Mouse (Mus musculus) erythroid progenitor cell, adult 5-6 weeks (primary cell): ENCODE data around the gene Ghrhr. TPM values are rescaled to one million over a fixed set of nuclear protein-coding genes. Genes with fewer than 3 reads are reported as not detected.

ENCODE experiments used
- ATAC-seq: replicated peaks from 2 replicates; pipeline ENCODE4 v1.8.0; 2016; ENCODE audit warnings: moderate number of reproducible peaks, mild to moderate bottlenecking, moderate TSS enrichment, inconsistent platforms; ENCODE audit not compliant: poor library complexity, low FRiP score, severe bottlenecking
- total RNA-seq, 2 experiments: library from RNA; stranded (forward) in 1 of 2; stranded (reverse) in 1 of 2; fragments of 150-400 nt in 1 of 2; fragments of 186-747, 209-891 nt in 1 of 2; gene quantifications; 2 replicates each; pipeline versions ENCODE4 v1.2.3 to v1.2.4; 2015 to 2017; ENCODE audit warnings: low replicate concordance in 2 of 2

Gene Ghrhr
- total RNA-seq, 2 experiments from 2014 or later: 0.84 TPM; not detected in 1

DNA sequence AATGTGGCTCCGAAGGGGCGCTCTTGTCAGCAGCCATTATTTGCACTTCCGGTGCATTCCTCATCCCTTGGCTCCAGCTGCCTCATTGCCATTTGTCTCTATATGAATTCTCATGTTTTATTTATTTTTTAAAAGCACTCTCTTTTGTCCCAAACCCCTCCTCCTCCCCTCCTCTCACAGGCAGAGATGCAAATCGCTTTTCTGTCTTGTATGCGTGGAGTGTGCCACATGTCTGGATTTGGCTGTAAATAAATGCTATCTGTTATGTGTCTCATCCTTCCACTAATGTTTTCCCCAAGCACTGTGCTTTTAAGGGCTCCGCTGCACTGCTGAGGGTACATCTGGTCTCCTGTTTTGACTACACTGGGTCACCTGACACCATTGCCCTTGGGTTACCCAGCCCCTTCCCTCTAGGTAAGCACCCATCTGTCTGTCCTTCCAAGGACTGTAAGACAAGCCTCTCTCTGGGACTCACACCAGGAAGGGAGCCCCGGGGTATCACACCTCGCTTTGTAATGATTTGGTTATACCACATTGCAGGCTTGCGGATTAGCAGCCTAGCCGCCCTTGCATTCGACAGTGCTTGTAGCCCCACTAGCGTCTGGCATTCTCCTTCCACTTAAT lies 12.6 kb downstream of the Ghrhr start:
- no peak for ATAC-seq

DNA sequence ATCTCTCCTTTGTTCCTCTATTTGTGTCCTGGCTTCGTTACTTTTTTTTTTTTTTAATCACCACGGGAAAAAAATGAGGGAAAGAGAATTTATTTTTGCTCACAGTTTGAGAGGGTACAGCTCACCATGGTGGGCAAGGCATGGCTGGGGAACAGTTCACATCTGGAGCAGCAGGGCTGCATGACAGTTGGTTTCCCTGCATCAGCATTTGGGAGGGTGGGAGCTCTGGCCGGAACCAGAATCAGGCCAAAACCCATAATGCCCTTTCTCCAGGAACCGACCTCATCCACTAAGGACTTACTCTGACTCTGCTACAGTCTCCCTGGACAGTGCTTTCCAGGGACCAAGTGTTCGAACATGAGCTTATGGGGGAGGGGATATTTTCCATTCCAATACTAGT lies 13.2 kb downstream of the Ghrhr start:
- no peak for ATAC-seq

DNA sequence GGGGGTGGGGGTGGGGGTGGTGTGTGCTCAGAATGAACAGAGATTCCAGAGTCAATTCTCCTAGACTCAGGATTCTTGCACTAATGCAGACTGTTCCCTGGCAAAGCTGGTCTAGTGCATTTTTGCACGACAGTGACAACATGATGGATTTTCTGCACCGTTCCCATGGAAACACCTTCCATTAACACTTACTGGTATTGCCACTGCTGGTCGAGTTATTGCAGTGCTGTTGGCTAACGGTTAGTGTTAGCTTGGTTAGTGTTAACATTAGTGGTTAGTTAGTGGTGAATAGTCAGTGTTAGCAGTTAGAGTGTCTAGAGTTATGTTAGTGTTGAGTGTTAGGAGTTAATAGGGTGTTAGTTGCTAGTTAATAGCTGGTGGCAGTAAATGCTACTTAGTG lies 15.7 kb downstream of the Ghrhr start:
- no peak for ATAC-seq

DNA sequence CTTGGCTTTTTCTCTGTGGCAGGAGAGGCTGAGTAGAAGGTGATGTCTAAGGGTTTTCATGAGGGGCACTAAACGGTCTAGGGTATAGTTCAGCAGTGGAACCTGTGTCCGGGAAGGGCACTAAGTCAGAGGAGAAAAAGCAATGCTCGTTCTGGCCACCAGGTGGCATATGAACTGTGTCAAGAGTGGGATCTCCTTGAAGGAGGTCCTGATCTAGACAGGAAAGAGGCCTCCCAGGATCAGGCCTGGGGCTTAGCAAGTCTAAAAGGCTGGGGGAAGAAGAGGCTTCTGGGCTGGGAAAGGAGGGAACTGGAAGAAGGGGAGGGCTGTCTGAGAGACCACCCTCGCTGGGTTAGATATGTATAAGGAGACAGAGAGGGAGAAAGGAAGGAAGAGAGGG lies 16.4 kb downstream of the Ghrhr start:
- ATAC-seq: peak; percentile 82

DNA sequence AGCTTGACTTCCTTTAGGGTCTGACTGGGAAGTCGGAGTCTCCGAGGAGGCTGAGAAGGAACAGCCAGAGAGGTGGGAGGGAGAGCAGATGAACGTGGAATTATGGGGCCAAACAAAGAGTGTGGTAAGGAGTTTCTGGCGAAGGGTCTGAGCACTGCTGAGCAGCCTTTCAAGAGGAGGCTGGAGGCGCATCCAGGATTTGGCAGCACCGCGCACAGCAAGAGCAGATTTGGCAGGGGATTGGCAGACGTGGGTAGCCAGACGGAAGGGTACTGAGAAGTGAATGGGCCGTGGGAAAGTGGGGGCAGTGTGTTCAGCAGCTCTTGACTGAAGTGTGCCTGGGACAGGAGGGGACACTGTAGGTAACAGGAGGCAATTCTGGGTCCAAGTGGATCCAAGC lies 18.8 kb downstream of the Ghrhr start:
- ATAC-seq: no peak

DNA sequence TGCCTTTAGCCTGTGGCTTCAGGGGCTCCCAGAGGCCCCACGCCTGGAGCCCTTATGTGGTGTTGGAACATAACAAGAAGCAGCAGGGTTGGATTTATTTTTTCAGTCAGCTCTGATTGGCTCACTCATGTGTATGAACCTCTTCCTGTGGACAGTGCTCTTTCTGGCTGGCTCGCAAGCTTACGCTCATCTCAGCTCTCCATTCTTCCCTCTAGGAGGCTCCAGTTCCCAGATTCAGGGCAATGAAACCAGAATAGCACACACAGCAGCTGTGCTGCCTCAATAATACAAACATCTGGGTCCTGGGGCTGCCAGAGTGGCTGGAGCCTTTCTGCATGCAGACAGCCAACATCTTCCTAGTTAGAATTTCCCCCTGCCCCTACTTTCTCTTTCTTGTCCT lies 20.1 kb downstream of the Ghrhr start:
- ATAC-seq: no peak

DNA sequence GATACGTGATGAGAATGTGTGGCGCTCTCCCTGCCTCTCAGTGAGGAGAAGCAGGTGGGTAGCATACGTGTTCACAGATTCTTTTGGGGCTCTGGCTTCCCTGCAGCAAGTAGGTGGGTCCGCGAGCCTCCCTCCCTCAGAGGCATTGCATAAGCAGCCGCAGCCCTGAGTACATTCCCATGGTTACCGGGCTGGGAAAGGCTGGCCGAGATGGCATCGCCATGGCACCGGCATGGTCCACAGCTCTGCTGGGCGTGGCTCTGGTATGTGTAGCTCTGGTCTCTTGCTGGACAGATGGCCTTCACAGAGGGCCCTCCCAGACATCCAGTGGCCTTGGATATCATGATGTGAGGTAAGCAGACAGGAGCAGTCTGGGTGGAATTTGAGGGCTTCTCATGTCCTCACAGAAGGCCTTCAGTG lies 20.5 kb downstream of the Ghrhr start:
- no peak for ATAC-seq

DNA sequence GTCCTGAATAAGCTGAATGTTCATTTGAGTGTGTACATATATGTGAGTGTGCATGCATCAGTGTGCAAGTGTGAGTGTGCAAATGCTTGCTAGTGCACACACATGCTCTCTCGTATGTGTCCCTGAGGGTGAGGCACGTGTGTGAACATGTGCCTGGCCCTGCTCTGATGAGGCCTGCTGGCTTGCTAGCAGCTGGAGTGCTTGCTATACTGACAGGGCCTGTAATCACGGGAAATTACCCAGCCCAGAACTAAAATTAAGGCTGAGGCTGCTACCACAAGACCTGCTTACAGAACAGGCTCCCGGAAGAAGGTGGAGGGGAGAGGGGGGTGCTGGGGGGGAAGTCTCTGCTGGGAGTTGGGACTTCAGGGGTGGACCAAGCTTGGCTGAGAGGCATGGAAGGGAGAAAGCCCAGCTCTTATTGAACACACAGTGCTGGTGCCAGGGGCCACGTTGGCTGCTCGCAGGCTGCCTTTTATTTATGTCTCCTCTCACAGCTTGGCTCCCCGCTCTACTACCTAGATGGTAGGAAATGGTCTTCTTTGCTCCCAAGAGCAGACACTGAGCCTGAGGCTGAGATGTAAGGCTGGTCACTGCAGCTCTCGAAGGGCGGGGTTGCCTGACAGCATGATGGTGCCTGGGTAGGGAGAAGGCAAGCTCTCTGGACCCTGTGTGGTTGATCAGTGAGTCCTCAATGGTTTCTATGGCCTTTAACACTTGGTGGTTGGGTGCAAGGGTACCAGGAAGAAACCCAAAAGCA lies 23.0 kb downstream of the Ghrhr start:
- ATAC-seq: no peak

DNA sequence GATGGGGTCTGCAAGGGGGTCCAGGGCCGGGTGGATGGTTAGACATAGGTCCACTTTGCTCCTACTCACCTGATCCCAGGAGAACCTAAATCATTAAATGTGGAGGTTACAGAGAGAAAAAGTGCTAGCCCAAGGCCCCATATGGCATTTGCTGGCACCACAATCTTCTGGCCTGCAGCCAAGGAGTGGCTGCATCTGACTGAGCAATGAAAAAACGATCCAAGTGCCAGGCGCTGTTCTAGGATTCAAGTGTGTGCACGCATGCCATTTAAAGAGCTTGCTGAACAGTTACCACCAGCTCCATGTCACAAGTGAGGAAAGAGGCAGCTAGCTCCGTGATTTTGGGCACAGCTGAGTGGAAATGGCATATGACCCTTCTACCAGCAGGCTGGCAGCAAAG lies 23.8 kb downstream of the Ghrhr start:
- no peak for ATAC-seq

DNA sequence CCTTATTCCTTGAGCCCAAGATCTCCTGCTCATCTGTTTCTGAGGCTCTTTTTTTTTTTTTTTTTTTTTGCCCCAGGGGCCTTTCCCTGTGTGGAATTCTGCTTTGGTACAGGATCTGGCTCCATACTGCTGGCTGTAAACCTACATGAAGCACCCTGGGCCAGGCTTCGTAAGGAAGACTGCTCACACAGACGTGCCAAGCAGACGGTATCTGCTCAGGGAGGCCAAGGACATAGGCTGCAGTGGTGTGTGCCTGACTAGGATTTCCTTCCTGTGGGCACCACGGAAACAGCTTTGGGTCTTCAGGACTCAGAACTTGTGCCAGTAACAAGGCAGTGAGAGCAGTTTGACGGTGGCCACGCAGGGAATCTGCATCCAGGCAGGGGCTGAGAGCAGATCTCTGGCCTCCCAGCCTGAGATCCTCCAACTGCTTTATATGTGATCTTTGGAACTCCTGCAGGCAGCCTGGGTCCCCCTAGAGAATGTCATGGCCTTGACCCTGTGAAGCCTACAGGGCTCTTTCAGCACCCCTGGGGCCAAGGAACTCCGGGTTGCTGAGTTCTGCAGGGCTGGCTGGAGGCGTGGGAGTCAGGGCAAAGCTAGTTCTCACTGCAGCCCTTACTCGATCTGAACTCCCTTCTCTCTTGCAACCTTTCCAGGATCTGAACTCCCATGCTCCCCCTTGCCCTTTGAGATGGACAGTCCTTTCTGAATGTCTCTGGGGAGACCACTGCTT lies 26.1 kb downstream of the Ghrhr start:
- no peak for ATAC-seq

DNA sequence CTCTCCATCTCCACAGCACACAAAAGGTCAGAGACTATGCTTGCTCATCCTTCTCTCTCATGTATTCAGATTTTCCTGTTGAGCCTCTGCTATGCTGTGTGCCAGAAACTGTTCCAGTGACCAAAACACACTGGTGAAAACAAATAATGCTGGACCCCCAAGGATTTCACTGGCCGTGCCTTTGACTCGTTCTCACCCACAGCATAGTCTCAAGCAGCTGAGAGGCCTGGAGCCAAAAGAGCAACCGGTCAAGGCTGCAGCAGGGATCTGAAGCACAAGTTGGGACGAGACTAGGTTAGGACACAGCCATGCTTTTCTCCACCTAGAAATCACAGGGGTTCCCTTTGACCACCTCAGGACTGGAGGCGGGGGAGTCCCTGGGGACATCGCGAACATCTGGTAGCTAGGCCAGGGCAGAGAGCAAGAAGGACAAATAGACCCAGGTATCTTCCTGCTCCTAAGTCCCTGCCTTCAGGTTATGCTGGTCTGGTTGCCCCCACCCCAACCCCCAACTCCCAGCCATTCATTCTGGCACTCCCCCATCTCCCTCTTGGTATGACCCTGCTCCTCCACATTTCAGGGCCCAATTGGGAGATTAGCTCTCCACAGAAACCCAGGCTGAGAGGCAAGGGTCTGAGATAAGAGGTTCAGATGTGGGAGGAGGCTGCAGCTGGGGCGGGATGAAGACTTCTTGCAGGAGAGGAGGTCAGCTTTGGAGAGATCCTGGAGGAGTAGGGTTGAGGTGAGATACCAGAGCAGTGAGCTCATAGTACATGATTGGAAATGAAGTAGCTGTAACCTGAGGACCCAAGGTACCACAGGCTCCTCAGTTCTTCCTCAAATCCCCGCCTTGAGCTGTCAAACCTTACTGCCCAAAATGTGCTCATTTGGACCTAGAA lies 27.6 kb downstream of the Ghrhr start:
- ATAC-seq: no peak

DNA sequence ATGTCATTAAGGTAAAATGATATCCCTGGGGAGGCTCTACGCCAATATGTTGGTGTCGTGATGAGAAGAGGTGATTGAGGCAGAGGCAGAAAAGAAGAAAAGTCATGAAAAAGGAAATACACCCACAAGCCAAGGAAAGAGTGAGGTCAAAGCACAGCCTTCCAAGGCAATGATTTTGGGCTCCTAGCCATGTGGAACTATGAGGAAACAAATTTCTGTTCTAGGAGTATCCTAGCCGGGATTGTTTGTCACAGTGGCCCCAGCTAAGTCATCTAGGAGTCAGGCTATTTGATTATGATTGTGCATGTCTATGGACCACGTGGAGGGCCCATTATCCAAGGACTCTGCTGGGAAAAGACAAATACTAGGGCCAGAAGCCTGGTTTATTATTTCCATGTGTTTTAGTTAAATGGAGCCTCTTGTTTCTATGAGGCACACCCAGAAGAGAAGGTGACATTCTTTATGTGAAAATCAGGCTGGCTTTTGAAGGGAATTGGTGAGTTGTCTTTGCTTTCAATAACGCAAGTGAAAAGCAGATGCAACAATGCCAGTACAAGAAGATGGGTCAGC lies 28.4 kb downstream of the Ghrhr start:
- no peak for ATAC-seq

DNA sequence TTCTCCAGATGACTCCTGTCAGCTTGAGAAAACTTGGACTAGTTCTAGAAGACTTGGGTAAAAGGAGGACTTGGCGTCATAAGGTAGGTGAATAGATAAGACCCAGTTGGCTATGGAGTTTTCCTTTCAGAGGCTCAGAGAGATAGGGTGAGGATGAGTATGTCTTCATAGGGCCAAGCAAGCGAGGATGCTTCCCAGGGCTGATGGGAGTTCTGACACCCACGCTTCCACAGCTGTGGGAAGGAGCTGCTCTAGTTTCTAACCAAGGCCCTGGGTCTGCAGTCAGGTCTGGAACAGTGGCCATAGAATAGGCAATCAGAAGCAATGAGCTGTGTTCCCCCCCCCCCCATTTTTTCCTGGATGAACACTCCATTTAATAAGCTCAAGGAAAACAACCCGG lies 31.2 kb downstream of the Ghrhr start:
- ATAC-seq: no peak

DNA sequence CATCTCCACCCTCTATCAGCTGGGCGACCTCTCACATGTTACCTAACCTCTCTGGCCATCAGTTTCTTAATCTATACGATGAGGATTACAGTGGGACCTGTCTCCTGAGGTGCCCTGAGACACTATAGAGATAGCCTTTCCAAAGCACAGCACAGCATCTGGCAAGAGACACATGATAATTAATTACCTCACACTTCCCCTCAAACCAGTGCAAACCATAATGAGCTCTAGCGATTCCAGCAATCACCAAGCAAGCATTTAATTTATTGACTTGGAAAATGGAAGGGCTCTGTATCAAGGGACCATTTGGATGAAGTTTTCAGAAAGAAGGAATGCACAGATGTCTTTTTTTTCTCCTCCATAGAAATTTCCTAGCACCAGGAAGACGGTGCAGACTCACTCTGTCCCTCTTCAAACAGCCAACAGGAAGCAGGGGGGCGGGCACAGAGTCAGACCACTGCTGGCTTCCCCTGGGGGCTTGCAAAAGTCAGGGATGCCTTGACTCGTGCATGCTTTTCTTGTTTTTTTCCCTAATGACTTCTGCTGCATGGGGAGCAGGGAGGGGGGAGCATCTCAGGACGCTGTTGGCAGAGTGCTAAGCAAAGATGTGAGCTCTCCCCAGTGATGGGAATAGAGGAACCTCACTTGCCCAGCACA lies 34.2 kb downstream of the Ghrhr start:
- ATAC-seq: no peak

DNA sequence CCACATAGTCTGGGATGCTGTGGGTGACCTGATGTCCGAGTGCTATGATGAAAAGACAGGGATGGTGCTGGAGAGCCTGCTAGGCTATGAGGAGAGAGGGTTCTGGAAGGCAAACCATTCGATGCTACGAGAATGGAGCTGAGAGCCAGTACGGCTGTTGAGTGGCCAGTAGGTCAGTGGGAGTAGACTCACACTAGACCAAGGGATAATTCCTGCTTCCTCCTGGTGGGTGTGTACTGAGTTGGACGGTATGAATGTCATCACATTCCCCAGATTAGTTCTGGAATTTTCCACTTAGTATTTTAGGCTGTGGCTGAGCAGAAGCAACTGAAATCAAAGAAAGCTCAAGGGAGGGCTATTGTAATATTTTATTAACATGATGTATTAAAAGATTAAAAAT lies 34.9 kb downstream of the Ghrhr start:
- ATAC-seq: no peak

DNA sequence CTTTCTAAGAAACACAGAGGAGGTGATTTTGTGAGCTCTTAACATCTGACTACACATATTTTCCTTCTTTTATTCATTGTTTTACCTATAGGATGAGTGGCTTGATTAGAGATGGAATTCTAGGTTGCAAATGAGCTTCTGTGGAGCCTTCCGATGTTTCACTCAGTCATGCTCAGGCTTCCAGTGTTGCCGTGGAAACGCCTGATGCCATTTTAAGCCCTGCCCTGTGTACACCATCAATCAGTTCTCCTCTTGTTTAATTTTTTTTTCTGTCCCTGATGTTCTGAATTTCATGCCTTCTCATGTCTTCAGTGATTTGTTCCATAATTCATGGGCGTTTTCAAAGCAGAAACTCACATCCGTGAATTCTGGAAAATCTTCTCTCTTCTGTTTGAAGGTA lies 40.1 kb downstream of the Ghrhr start:
- ATAC-seq: no peak

DNA sequence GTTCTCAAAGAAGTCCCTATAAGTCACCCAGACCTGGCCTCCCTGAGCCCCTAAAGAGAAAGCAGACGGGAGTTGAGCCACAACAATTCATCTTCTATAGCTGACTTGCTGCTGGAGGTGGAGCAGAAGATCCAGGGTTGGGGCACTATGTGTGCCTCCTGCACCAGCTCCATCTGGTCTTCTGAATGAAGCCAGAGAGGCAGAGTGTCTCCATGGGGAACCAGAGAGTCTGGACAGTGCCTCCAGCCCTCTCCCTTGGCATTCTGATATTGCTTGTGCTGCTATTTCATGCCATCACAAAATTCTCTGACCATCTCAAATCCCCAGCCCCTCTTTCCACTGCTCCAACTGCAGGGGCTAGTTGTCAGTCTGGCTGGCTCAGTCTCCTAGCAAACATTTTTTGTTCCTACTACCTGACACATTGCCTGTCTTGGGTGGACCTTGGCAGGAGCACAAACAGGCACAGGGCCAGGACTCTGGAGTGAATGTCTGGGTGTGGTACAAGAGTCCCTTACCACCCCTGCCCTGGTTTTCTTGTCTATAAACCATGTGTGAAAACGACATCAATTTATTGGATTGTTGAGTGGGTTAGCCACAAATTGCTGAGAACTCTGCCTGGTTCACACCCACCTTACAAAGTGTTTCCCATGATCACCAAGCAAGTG lies 42.8 kb downstream of the Ghrhr start:
- ATAC-seq: no peak

DNA sequence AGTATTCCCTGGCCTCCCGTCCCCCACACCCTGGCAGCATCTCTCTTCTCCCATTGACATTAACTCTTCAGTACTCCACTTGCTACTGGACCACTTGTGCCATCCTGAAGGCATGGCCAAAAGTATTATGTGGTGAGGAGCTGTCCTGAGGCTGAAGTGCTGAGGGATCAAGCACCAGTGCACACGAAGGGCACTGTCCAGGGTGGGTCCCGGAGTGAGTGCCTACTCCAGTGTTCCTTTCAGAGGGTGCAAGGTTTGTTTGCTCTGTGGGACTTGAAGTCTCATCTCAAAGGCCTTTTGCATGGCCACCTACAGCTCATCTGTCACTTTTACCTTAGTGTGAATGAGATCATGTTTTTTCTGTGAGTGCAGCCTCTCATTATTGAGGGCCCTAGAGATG lies 44.3 kb downstream of the Ghrhr start:
- ATAC-seq: no peak

DNA sequence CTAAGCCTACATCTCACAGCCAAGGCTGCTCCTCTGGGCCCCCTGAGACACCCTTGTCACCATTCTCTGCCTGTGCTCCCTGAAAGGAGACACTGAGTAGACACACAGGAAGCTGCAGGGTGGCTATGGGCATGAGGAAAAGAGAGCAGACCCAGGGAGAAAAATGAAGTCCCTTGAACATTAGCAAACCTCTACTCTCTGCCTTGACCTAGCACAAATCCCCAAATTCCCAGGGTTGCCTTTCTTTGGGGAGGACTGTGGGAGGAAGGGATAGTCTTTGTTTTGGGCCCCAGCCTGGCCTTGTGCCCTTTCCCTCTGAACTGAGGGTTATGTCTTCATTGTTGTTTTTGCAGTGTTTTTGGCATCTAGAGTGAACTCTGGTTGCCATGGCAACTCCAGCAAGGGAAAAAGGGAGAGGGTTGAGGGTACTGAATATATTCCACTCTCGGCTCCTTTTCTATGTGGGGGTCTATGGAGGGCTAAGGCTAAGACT lies 44.8 kb downstream of the Ghrhr start:
- no peak for ATAC-seq
